Mouse (Mus musculus): ENCODE measurements around the gene Gfy.

- TF ChIP-seq EP300 (IDR thresholded peaks at IDR 0.05; ENCODE audit: low read depth) = no peak
- no peak for TF ChIP-seq CTCF (IDR thresholded peaks at IDR 0.05; ENCODE audit: low read depth)
Observed at GRCm38 (mm10) chr7:45179469-45179868, at the start of gene Gfy.
